Mouse (Mus musculus): ENCODE results near the gene Rps29.

DNA sequence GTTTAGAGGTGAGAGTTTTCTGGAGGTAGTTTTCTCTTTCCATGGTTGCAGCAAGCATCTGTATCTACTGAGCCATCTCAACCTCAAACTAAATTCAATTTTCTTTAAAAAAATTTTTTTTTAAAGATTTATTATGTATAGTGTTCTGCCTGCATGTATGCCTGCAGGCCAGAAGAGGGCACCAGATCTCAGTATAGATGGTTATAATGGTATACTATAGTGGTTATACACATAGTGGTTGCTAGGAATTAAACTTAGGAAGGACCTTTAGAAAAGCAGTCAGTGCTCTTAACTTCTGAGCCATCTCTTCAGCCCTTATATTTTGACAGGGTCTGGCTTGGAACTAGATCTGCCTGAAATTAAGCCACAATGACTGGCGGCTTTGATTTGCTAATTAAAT is 31.5 kb upstream of the Rps29 start:
- TF ChIP-seq MYB (IDR thresholded peaks at IDR 0.05; ENCODE audit: low read depth, low read length): no peak
- no peak for TF ChIP-seq EP300 (IDR thresholded peaks at IDR 0.05; ENCODE audit: low read depth in 1 of 2, low read length in 2 of 2)
- no peak for TF ChIP-seq E2F4 (IDR thresholded peaks at IDR 0.05; ENCODE audit: borderline replicate concordance, low read depth, low read length)
- TF ChIP-seq USF1 (IDR thresholded peaks at IDR 0.05; ENCODE audit: low read depth, low read length): no peak
- TF ChIP-seq POLR2A (IDR thresholded peaks at IDR 0.05; ENCODE audit: control insufficient read depth in 1 of 2, insufficient read depth in 1 of 2, low read depth in 1 of 2, low read length in 2 of 2, poor library complexity in 1 of 2): no peak
- no peak for TF ChIP-seq TBP (IDR thresholded peaks at IDR 0.05; ENCODE audit: low read depth, low read length)
- peak in 2 of 3 experiments; percentile 21 to 51; a peak in 3 of 6 replicates for TF ChIP-seq CTCF (IDR thresholded peaks at IDR 0.05 in 2 of 3, conservative IDR thresholded peaks at IDR 0.05 in 1 of 3; ENCODE audit: control insufficient read depth in 1 of 3, insufficient read depth in 1 of 3, low read depth in 2 of 3, low read length in 3 of 3, poor library complexity in 1 of 3, severe bottlenecking in 1 of 3)
- 0 out of 2 replicates have a peak, but pooled peaks have one; percentile 19 for TF ChIP-seq ZC3H11A (IDR thresholded peaks at IDR 0.05; ENCODE audit: low read depth, low read length)
- no peak for TF ChIP-seq BHLHE40 (IDR thresholded peaks at IDR 0.05; ENCODE audit: borderline replicate concordance, low read depth, low read length)
- TF ChIP-seq RCOR1 (IDR thresholded peaks at IDR 0.05; ENCODE audit: low read depth, low read length): no peak
- no peak for TF ChIP-seq MAFK (IDR thresholded peaks at IDR 0.05; ENCODE audit: borderline replicate concordance, low read depth, low read length)
- no peak for TF ChIP-seq MEF2A (IDR thresholded peaks at IDR 0.05; ENCODE audit: extremely low read depth, insufficient replicate concordance, low read depth, low read length, poor library complexity, severe bottlenecking)
- no peak for TF ChIP-seq CHD2 (IDR thresholded peaks at IDR 0.05; ENCODE audit: low read length)

All from MEL (cell line).